ENCODE assay signal across 8 mouse cellular contexts in the genomic region with DNA sequence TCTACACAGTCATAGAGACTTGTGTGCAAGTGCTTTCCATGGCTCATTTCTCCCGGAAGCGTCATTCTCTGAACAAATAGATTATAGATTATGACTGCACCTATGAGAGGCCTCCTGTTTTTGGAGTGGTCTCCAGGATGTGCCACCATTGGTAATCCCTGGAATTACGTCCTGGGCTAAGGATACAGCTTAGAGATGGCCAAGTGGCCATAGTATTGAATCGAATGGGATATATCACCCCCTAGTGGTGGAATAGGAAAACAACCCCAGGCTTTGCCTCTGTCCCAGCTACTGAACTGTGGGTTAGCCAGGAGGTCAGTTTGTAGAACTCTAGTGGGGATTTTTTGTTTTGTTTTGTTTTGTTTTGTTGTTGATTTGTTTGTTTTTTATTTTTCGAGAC. TPM values are rescaled to one million over a fixed set of nuclear protein-coding genes. Genes with fewer than 3 reads are reported as not detected.
DNase-seq lines count a peak whose midpoint lies in the region; ATAC-seq lines count a peak whose summit lies in the region.

No protein-coding gene starts in this region.

- 39% methylated on average over 5 of the region's 5 CpGs for WGBS in hindbrain, embryonic 10.5 days
- WGBS in hindbrain, embryonic 13.5 days, result 41% methylated on average over 5 of the region's 5 CpGs

- H3K4me1 ChIP-seq in hindbrain, embryonic 10.5 days (replicated peaks), result no peaks in the 10 kb centered on the region
- H3K4me1 ChIP-seq in hindbrain, embryonic 13.5 days (replicated peaks), result no peaks in the 10 kb centered on the region

- H3K27ac ChIP-seq in hindbrain, embryonic 10.5 days, result no peak overlapping the region
- no peak overlapping the region for H3K27ac ChIP-seq in hindbrain, embryonic 13.5 days

- H3K9ac ChIP-seq in hindbrain, embryonic 13.5 days, result no peak overlapping the region

- H3K9me3 ChIP-seq in hindbrain, embryonic 10.5 days, result 0 out of 2 replicates have a peak, but pooled peaks cover under 1% of the 10 kb centered on the region
- H3K9me3 ChIP-seq in hindbrain, embryonic 13.5 days, result no peaks in the 10 kb centered on the region

- no peak for ATAC-seq in hindbrain, embryonic 13.5 days (ENCODE audit: low FRiP score)
- ATAC-seq in activated CD4-positive, CD25-positive, alpha-beta regulatory T cell, adult 4 months, result no peak

- H3K27me3 ChIP-seq in hindbrain, embryonic 10.5 days (ENCODE audit: insufficient read depth, poor library complexity, severe bottlenecking), result no peaks in the 10 kb centered on the region
- no peaks in the 10 kb centered on the region for H3K27me3 ChIP-seq in hindbrain, embryonic 13.5 days

- no peaks in the 10 kb centered on the region for H3K36me3 ChIP-seq in hindbrain, embryonic 10.5 days
- H3K36me3 ChIP-seq in hindbrain, embryonic 13.5 days, result no peaks in the 10 kb centered on the region

- no peak overlapping the region for H3K4me3 ChIP-seq in hindbrain, embryonic 10.5 days
- H3K4me3 ChIP-seq in hindbrain, embryonic 13.5 days, result no peak overlapping the region

- H3K4me2 ChIP-seq in hindbrain, embryonic 13.5 days, result no peak overlapping the region

- DNase-seq in hindbrain, embryonic 10.5 days (ENCODE audit: low spot score), result peak; percentile 36
- peak; percentile 32 for DNase-seq in CD4-positive helper T cell, adult 2 months (ENCODE audit: low read depth, low spot score)
- DNase-seq in c-Kit-positive CD71-negative TER-119-negative erythroid progenitor cells, embryonic 14.5 days (ENCODE audit: low read depth), result peak; percentile 30
- DNase-seq in heart, postnatal 4 days, result peak; percentile 43
- peak; percentile 38 for DNase-seq in lung, postnatal 14 days
- DNase-seq in right cerebral cortex, postnatal 4 days, result no peak

RNA-seq across cellular contexts. Expression of gene Osbpl10, which starts 21.4 kb away (rescaled TPM):
- polyA plus RNA-seq in hindbrain, embryonic 10.5 days (2016; fragmentation: Nextera tagmentation; extraction: Ambion mirVana), result 1.00 and 1.6 TPM in 2 replicates
- polyA plus RNA-seq in hindbrain, embryonic 13.5 days (2015; fragmentation: Nextera tagmentation; extraction: Ambion mirVana), result 1.8 and 2.4 TPM in 2 replicates
- 1 to 10 TPM; 5.7 to 6.1 TPM for total RNA-seq in heart, postnatal 4 days (2021)
- polyA plus RNA-seq in activated CD4-positive, CD25-positive, alpha-beta regulatory T cell, adult 4 months (2017; shearing (Covaris generic)), result not detected

RNA-seq across cellular contexts. Expression of gene Gpd1l, which starts 23.2 kb away (rescaled TPM):
- polyA plus RNA-seq in hindbrain, embryonic 10.5 days (2016; fragmentation: Nextera tagmentation; extraction: Ambion mirVana), result 14.3 and 16.0 TPM in 2 replicates
- 22.4 and 23.5 TPM in 2 replicates for polyA plus RNA-seq in hindbrain, embryonic 13.5 days (2015; fragmentation: Nextera tagmentation; extraction: Ambion mirVana)
- 10 to 100 TPM; 26.3 to 28.0 TPM for total RNA-seq in heart, postnatal 4 days (2021)
- polyA plus RNA-seq in activated CD4-positive, CD25-positive, alpha-beta regulatory T cell, adult 4 months (2017; shearing (Covaris generic)), result 10 to 100 TPM; 16.7 to 19.0 TPM

RNA-seq across cellular contexts. Expression of gene Rps27rt, which starts 25.6 kb away (rescaled TPM):
- 272 TPM in 2 replicates for polyA plus RNA-seq in hindbrain, embryonic 10.5 days (2016; fragmentation: Nextera tagmentation; extraction: Ambion mirVana)
- polyA plus RNA-seq in hindbrain, embryonic 13.5 days (2015; fragmentation: Nextera tagmentation; extraction: Ambion mirVana), result 268 and 296 TPM in 2 replicates
- total RNA-seq in heart, postnatal 4 days (2021), result 10 to 100 TPM; 41.7 to 42.7 TPM
- polyA plus RNA-seq in activated CD4-positive, CD25-positive, alpha-beta regulatory T cell, adult 4 months (2017; shearing (Covaris generic)), result 1,000 to 10,000 TPM; 2,827 to 5,236 TPM
